Mouse (Mus musculus): Measurements from ENCODE around the gene Card9. TPM values are rescaled to one million over a fixed set of nuclear protein-coding genes. Genes with fewer than 3 reads are reported as not detected.

Gene Card9
- polyA plus RNA-seq, 1 experiment: 2.5 TPM

DNA sequence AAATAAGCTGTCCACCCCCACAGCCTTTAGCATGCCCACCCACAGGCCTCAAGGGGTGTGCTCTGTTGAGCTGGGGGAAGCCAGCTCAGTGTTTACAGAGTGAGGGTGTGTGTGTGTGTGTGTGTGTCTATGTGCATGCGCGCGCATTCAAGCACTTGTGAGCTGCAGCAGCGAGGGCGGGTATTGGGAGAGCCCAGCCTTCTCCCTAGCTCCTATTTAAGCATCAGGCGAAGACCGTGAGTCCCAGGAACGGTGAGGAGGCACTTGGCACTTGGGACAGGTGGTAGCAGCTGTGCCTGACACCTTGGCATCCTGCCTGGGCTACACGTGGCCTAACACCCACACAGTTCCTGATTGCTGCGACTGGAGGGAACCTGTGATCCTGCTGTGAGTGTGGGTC is 18.7 kb downstream of the Card9 start:
- no peak overlapping the region for H3K4me3 ChIP-seq (ENCODE audit: insufficient read depth, low read depth, low read length)
- H3K27ac ChIP-seq (ENCODE audit: insufficient read depth, low read depth, low read length): peak overlapping the region; percentile 84
- DNase-seq: peak; percentile 58
- no peaks in the 10 kb centered on the region for H3K27me3 ChIP-seq (replicated peaks; ENCODE audit: control insufficient read depth, insufficient read depth, low read length)
- H3K4me1 ChIP-seq (ENCODE audit: control insufficient read depth, insufficient read depth, low read length): no peaks in the 10 kb centered on the region; the same call in none of the 2 replicates
- TF ChIP-seq POLR2A (IDR thresholded peaks at IDR 0.05; ENCODE audit: low read depth, low read length): no peak
- no peak for TF ChIP-seq CTCF (conservative IDR thresholded peaks at IDR 0.05; ENCODE audit: insufficient read depth, insufficient read length, low read depth, low read length)
- WGBS: 51% methylated on average over 10 of the region's 10 CpGs
- no peaks in the 10 kb centered on the region for H3K36me3 ChIP-seq (ENCODE audit: control insufficient read depth, insufficient read depth, low read length)

DNA sequence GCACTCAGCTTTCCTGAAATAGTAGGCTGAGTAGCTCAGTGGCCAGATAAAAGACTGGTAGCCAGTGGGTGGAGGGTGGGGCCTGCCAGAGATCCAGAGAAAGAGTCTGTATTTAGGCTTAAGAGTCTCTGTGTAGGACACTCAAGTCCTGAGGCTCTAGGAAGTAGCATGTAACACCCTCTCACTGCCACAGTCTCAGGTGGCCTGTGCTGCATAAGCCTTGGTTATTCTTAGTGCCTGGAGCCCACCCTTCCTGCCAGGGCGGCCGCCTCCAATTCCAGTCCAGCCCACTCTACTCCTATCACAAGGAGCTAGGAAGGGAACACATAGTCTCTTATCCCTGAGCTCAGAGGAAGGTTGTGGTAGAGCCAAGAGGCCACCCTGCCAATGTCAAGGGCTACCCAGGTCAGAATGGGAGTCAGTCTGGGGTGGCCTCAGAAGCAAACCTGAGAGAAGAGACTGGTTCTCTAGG is 19.2 kb downstream of the Card9 start:
- Histone ChIP-seq H3K27me3 (replicated peaks; ENCODE audit: control insufficient read depth, insufficient read depth, low read length) (no peaks in the 10 kb centered on the region), H3K36me3 (ENCODE audit: control insufficient read depth, insufficient read depth, low read length) (no peaks in the 10 kb centered on the region), H3K27ac (ENCODE audit: insufficient read depth, low read depth, low read length) (peak overlapping the region; percentile 84), H3K4me3 (ENCODE audit: insufficient read depth, low read depth, low read length) (no peak overlapping the region), H3K4me1 (ENCODE audit: control insufficient read depth, insufficient read depth, low read length) (no peaks in the 10 kb centered on the region; the same call in none of the 2 replicates)
- 74% methylated on average over 2 of the region's 2 CpGs for WGBS
- peak; percentile 59 for DNase-seq
- no peak for TF ChIP-seq CTCF (conservative IDR thresholded peaks at IDR 0.05; ENCODE audit: insufficient read depth, insufficient read length, low read depth, low read length)

DNA sequence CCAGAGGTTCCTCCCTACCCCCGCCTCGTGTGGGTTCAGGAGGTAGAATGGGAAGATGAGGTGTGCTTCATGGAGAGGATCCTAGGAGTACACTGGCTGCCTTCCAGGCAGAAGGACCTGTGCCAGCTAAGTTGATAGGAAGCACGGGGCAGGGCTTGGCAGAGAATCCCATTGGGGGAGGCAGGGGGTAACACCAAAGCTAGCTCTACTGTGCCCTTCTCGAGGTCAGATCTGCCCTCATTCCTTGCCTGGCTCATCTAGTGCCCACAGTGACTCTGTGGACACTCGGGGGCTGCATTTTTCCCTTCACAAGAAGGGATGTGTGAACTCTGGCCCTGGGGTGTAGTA is 21.5 kb downstream of the Card9 start:
- Histone ChIP-seq H3K4me3 (ENCODE audit: insufficient read depth, low read depth, low read length) (no peak overlapping the region), H3K27ac (ENCODE audit: insufficient read depth, low read depth, low read length) (no peak overlapping the region), H3K36me3 (ENCODE audit: control insufficient read depth, insufficient read depth, low read length) (no peaks in the 10 kb centered on the region), H3K4me1 (ENCODE audit: control insufficient read depth, insufficient read depth, low read length) (no peaks in the 10 kb centered on the region; the same call in none of the 2 replicates), H3K27me3 (replicated peaks; ENCODE audit: control insufficient read depth, insufficient read depth, low read length) (no peaks in the 10 kb centered on the region)
- 59% methylated on average over 5 of the region's 5 CpGs for WGBS
- DNase-seq: peak; percentile 57
- TF ChIP-seq POLR2A (IDR thresholded peaks at IDR 0.05; ENCODE audit: low read depth, low read length) (no peak), CTCF (conservative IDR thresholded peaks at IDR 0.05; ENCODE audit: insufficient read depth, insufficient read length, low read depth, low read length) (no peak)

DNA sequence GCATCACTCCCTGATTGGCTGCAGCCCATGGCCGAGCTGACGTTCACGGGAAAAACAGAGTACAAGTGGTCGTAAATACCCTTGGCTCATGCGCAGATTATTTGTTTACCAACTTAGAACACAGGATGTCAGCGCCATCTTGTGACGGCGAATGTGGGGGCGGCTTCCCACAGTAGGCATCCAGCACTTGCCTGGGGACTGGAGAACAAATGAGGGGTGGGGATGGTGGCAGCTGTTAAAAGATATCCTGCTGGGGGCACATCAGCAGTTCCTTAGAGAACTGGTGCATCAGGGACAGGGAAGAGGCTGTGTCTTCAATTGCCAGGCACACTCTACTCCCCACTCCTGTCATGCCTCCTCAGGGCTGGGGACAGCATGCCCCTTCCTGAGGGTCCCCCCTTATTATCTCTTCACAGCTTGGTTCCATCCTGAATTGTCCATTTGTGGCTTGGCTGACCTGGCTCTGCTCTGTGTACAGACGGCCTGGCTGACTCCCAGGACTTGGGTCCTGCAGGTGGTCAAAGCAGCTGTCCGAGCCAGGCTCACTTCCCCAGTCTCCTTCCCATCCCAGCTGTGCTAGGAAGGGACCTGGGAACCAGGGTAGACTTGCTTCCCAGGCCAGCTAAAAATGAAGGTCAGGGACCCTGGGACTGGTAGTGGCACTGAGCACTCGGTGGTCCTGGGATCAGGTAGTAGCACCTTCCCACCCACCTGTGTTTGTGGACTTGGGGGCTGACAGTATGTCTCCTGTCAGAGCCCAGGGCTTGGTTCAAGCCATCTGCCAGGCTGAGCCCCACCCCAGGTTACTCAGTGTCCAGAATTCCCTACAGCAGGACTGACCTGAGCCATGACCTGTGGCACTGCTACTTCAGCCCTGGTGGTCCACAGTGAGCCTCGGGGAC is 22.2 kb downstream of the Card9 start:
- H3K4me3 ChIP-seq (ENCODE audit: insufficient read depth, low read depth, low read length): no peak overlapping the region
- 84% methylated on average over 9 of the region's 13 CpGs for WGBS
- H3K27ac ChIP-seq (ENCODE audit: insufficient read depth, low read depth, low read length): no peak overlapping the region
- no peaks in the 10 kb centered on the region; the same call in none of the 2 replicates for H3K4me1 ChIP-seq (ENCODE audit: control insufficient read depth, insufficient read depth, low read length)
- DNase-seq: no peak
- TF ChIP-seq POLR2A (IDR thresholded peaks at IDR 0.05; ENCODE audit: low read depth, low read length): no peak
- TF ChIP-seq CTCF (conservative IDR thresholded peaks at IDR 0.05; ENCODE audit: insufficient read depth, insufficient read length, low read depth, low read length): no peak
- H3K27me3 ChIP-seq (replicated peaks; ENCODE audit: control insufficient read depth, insufficient read depth, low read length): no peaks in the 10 kb centered on the region
- H3K36me3 ChIP-seq (ENCODE audit: control insufficient read depth, insufficient read depth, low read length): no peaks in the 10 kb centered on the region

DNA sequence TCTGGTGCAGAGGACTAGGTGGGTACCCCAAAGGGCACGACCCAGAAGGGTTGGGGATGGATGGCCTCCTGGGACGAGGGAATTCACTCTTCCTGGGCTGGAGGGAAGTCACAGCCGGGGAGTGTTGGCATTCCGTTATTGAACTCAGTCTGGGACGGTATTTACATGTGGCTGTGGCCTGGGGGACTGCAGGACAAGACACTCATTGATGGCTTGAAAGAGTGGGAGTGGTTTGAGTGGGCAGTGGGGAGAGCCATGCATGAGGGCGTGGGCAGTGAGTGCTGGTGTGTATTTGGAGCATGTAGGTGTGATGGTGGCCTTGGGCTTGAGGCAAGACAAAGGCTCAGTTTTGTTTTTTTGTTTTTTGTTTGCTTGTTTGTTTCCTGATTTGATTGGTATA is 30.0 kb downstream of the Card9 start:
- Histone ChIP-seq H3K27me3 (replicated peaks; ENCODE audit: control insufficient read depth, insufficient read depth, low read length) (no peaks in the 10 kb centered on the region), H3K4me3 (ENCODE audit: insufficient read depth, low read depth, low read length) (no peak overlapping the region), H3K36me3 (ENCODE audit: control insufficient read depth, insufficient read depth, low read length) (no peaks in the 10 kb centered on the region), H3K27ac (ENCODE audit: insufficient read depth, low read depth, low read length) (no peak overlapping the region), H3K4me1 (ENCODE audit: control insufficient read depth, insufficient read depth, low read length) (no peaks in the 10 kb centered on the region)
- DNase-seq: no peak
- 77% methylated on average over 6 of the region's 6 CpGs for WGBS
- TF ChIP-seq POLR2A (IDR thresholded peaks at IDR 0.05; ENCODE audit: low read depth, low read length) (no peak), CTCF (conservative IDR thresholded peaks at IDR 0.05; ENCODE audit: insufficient read depth, insufficient read length, low read depth, low read length) (no peak)

DNA sequence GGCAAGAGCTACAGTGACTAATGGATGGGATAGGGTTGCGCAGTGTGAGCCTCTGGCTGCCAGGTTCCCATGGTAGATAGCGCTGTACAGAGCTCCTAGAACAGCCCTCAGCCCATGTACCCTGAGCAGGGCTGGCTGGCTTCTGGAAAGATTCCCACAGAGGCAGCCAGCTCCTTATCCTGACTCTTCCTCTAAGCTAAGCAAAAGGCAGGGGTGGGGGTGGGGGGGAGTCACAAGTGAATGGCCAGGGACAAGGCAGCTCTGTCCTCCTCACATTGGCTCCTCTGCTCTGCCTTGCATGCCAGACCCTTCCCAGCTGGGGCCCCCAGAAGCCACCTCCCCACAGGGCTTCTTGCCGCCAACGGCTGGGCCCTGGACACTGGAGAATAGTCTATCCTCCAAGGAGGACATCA is 30.7 kb downstream of the Card9 start:
- Histone ChIP-seq H3K4me3 (ENCODE audit: insufficient read depth, low read depth, low read length) (no peak overlapping the region), H3K4me1 (ENCODE audit: control insufficient read depth, insufficient read depth, low read length) (no peaks in the 10 kb centered on the region), H3K36me3 (ENCODE audit: control insufficient read depth, insufficient read depth, low read length) (no peaks in the 10 kb centered on the region), H3K27me3 (replicated peaks; ENCODE audit: control insufficient read depth, insufficient read depth, low read length) (no peaks in the 10 kb centered on the region), H3K27ac (ENCODE audit: insufficient read depth, low read depth, low read length) (no peak overlapping the region)
- 93% methylated on average over 4 of the region's 4 CpGs for WGBS
- DNase-seq: no peak
- TF ChIP-seq POLR2A (IDR thresholded peaks at IDR 0.05; ENCODE audit: low read depth, low read length): no peak
- no peak for TF ChIP-seq CTCF (conservative IDR thresholded peaks at IDR 0.05; ENCODE audit: insufficient read depth, insufficient read length, low read depth, low read length)

DNA sequence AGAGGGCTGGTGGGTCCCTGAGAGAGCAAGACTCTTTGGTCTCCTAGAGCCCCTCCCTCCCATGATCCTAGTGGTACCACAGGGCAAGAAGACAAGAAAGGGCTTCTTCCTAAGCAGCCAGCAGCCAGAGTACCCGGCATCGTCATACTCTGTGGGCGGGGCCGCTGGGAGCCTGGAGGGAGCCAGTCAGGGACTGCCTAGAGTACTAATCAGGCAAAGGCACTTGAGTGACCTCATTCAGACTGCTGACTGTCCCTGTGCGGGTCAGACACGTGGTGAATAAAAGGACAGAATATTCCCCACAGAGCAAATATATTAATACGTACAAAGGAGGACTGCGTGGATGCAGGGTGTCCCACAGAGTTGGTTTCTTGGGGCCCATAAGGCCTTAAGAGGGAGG is 31.3 kb downstream of the Card9 start:
- H3K27me3 ChIP-seq (replicated peaks; ENCODE audit: control insufficient read depth, insufficient read depth, low read length): no peaks in the 10 kb centered on the region
- H3K4me3 ChIP-seq (ENCODE audit: insufficient read depth, low read depth, low read length): no peak overlapping the region
- TF ChIP-seq POLR2A (IDR thresholded peaks at IDR 0.05; ENCODE audit: low read depth, low read length) (no peak), CTCF (conservative IDR thresholded peaks at IDR 0.05; ENCODE audit: insufficient read depth, insufficient read length, low read depth, low read length) (no peak)
- H3K27ac ChIP-seq (ENCODE audit: insufficient read depth, low read depth, low read length): no peak overlapping the region
- no peak for DNase-seq
- H3K4me1 ChIP-seq (ENCODE audit: control insufficient read depth, insufficient read depth, low read length): no peaks in the 10 kb centered on the region
- 69% methylated on average over 8 of the region's 8 CpGs for WGBS
- H3K36me3 ChIP-seq (ENCODE audit: control insufficient read depth, insufficient read depth, low read length): no peaks in the 10 kb centered on the region

Data from kidney, adult 2 months (tissue).